Mouse (Mus musculus): Measurements from ENCODE around the gene Tmem97. TPM values are rescaled to one million over a fixed set of nuclear protein-coding genes. Genes with fewer than 3 reads are reported as not detected.
"Not testable (repeated sequence)": the region's sequence is repeated elsewhere in the genome, so short reads cannot be mapped to it uniquely, and the experiment has no call there.

Tmem97 gene
- 28.7 and 33.5 TPM in 2 replicates for polyA plus RNA-seq (2015; fragmentation: Nextera tagmentation; extraction: Ambion mirVana)

- Histone ChIP-seq H3K36me3 (peaks cover 4% of the 10 kb centered on the region; the same call in 1 of the 2 replicates), H3K4me1 (replicated peaks) (peaks cover 20% of the 10 kb centered on the region), H3K27me3 (no peaks in the 10 kb centered on the region), H3K9me3 (no peaks in the 10 kb centered on the region), H3K4me2 (replicated peaks) (peak within 1 kb of the TSS; percentile 82), H3K4me3 (replicated peaks) (peak within 1 kb of the TSS; percentile 64), H3K27ac (peak within 1 kb of the TSS; percentile 83), H3K9ac (replicated peaks) (peak within 1 kb of the TSS; percentile 71)
- under 1% methylated on average over 60 of the region's 60 CpGs for WGBS
- ATAC-seq: peak; percentile 100
Observed at GRCm38 (mm10) chr11:78550168-78551058, at the start of gene Tmem97. Tmem97 (minus strand) TSS chr11:78550777.

- H3K9me3 ChIP-seq: no peaks in the 10 kb centered on the region
- H3K27ac ChIP-seq: no peak overlapping the region
- no peak overlapping the region for H3K4me3 ChIP-seq (replicated peaks)
- ATAC-seq: no peak
- H3K4me2 ChIP-seq (replicated peaks): no peak overlapping the region
- 90% methylated on average over 4 of the region's 4 CpGs for WGBS
- no peak overlapping the region for H3K9ac ChIP-seq (replicated peaks)
- H3K27me3 ChIP-seq: no peaks in the 10 kb centered on the region
- peaks cover 12% of the 10 kb centered on the region for H3K36me3 ChIP-seq
- peaks cover 11% of the 10 kb centered on the region for H3K4me1 ChIP-seq (replicated peaks)
Observed at GRCm38 (mm10) chr11:78600051-78600450, 49.5 kb upstream of the Tmem97 start.

GRCm38 (mm10) chr11:78598763-78599415 is 48.3 kb upstream of the Tmem97 start:
- H3K27me3 ChIP-seq: no peaks in the 10 kb centered on the region
- no peak overlapping the region for H3K27ac ChIP-seq
- 87% methylated on average over 3 of the region's 3 CpGs for WGBS
- ATAC-seq: no peak
- H3K4me3 ChIP-seq (replicated peaks): no peak overlapping the region
- H3K4me2 ChIP-seq (replicated peaks): no peak overlapping the region
- H3K9ac ChIP-seq (replicated peaks): no peak overlapping the region
- H3K4me1 ChIP-seq (replicated peaks): peaks cover 11% of the 10 kb centered on the region
- H3K9me3 ChIP-seq: no peaks in the 10 kb centered on the region
- peaks cover 15% of the 10 kb centered on the region for H3K36me3 ChIP-seq

GRCm38 (mm10) chr11:78596750-78597149 is 46.2 kb upstream of the Tmem97 start:
- H3K4me3 ChIP-seq (replicated peaks): no peak overlapping the region
- H3K36me3 ChIP-seq: peaks cover 10% of the 10 kb centered on the region
- no peak overlapping the region for H3K4me2 ChIP-seq (replicated peaks)
- H3K9ac ChIP-seq (replicated peaks): no peak overlapping the region
- peaks cover 11% of the 10 kb centered on the region for H3K4me1 ChIP-seq (replicated peaks)
- no peaks in the 10 kb centered on the region for H3K27me3 ChIP-seq
- no peaks in the 10 kb centered on the region for H3K9me3 ChIP-seq
- H3K27ac ChIP-seq: no peak overlapping the region
- ATAC-seq: no peak

- 98% methylated on average over 2 of the region's 2 CpGs for WGBS
- ATAC-seq: no peak
- Histone ChIP-seq H3K36me3 (peaks cover 8% of the 10 kb centered on the region), H3K9me3 (no peaks in the 10 kb centered on the region), H3K27me3 (no peaks in the 10 kb centered on the region), H3K27ac (no peak overlapping the region), H3K4me2 (replicated peaks) (no peak overlapping the region), H3K9ac (replicated peaks) (no peak overlapping the region), H3K4me3 (replicated peaks) (no peak overlapping the region), H3K4me1 (replicated peaks) (peaks cover 11% of the 10 kb centered on the region)
Observed at GRCm38 (mm10) chr11:78595773-78596172, 45.2 kb upstream of the Tmem97 start.

GRCm38 (mm10) chr11:78594271-78594964 is 43.8 kb upstream of the Tmem97 start:
- Histone ChIP-seq H3K36me3 (peaks cover 8% of the 10 kb centered on the region; the same call in 1 of the 2 replicates), H3K4me2 (replicated peaks) (no peak overlapping the region), H3K27ac (no peak overlapping the region), H3K9me3 (no peaks in the 10 kb centered on the region), H3K9ac (replicated peaks) (no peak overlapping the region), H3K4me3 (replicated peaks) (no peak overlapping the region), H3K4me1 (replicated peaks) (peaks cover 11% of the 10 kb centered on the region), H3K27me3 (no peaks in the 10 kb centered on the region)
- no peak for ATAC-seq
- 92% methylated on average over 6 of the region's 6 CpGs for WGBS

- not testable (repeated sequence) for H3K27ac ChIP-seq; H3K27me3 ChIP-seq; H3K4me1 ChIP-seq (replicated peaks); H3K9ac ChIP-seq (replicated peaks); H3K9me3 ChIP-seq; H3K4me3 ChIP-seq (replicated peaks); ATAC-seq; H3K4me2 ChIP-seq (replicated peaks)
- peaks cover 29% of the 10 kb centered on the region for H3K36me3 ChIP-seq
- WGBS: 89% methylated on average over 1 of the region's 1 CpGs
Observed at GRCm38 (mm10) chr11:78587677-78588076, 37.1 kb upstream of the Tmem97 start.

GRCm38 (mm10) chr11:78586099-78586498 is 35.5 kb upstream of the Tmem97 start:
- ATAC-seq: no peak
- H3K4me2 ChIP-seq (replicated peaks): no peak overlapping the region
- no peaks in the 10 kb centered on the region for H3K27me3 ChIP-seq
- peaks cover 41% of the 10 kb centered on the region for H3K36me3 ChIP-seq
- H3K9ac ChIP-seq (replicated peaks): no peak overlapping the region
- H3K27ac ChIP-seq: no peak overlapping the region
- H3K9me3 ChIP-seq: no peaks in the 10 kb centered on the region
- no peak overlapping the region for H3K4me3 ChIP-seq (replicated peaks)
- H3K4me1 ChIP-seq (replicated peaks): no peaks in the 10 kb centered on the region

- H3K9ac ChIP-seq (replicated peaks): no peak overlapping the region
- no peak overlapping the region for H3K4me3 ChIP-seq (replicated peaks)
- H3K9me3 ChIP-seq: no peaks in the 10 kb centered on the region
- H3K36me3 ChIP-seq: peaks cover 60% of the 10 kb centered on the region
- no peaks in the 10 kb centered on the region for H3K4me1 ChIP-seq (replicated peaks)
- WGBS: 95% methylated on average over 6 of the region's 6 CpGs
- no peak overlapping the region for H3K27ac ChIP-seq
- no peak for ATAC-seq
- no peaks in the 10 kb centered on the region for H3K27me3 ChIP-seq
- H3K4me2 ChIP-seq (replicated peaks): no peak overlapping the region
Observed at GRCm38 (mm10) chr11:78582848-78583247, 32.3 kb upstream of the Tmem97 start.

- Histone ChIP-seq H3K27me3 (no peaks in the 10 kb centered on the region), H3K4me2 (replicated peaks) (no peak overlapping the region), H3K9me3 (no peaks in the 10 kb centered on the region), H3K27ac (no peak overlapping the region), H3K4me3 (replicated peaks) (no peak overlapping the region), H3K36me3 (peaks cover 59% of the 10 kb centered on the region), H3K9ac (replicated peaks) (no peak overlapping the region), H3K4me1 (replicated peaks) (no peaks in the 10 kb centered on the region)
- ATAC-seq: no peak
- 81% methylated on average over 2 of the region's 2 CpGs for WGBS
Observed at GRCm38 (mm10) chr11:78574975-78575374, 24.4 kb upstream of the Tmem97 start.

- Histone ChIP-seq H3K4me1 (replicated peaks) (no peaks in the 10 kb centered on the region), H3K27ac (no peak overlapping the region), H3K4me2 (replicated peaks) (no peak overlapping the region), H3K36me3 (peaks cover 56% of the 10 kb centered on the region), H3K27me3 (no peaks in the 10 kb centered on the region), H3K9ac (replicated peaks) (no peak overlapping the region), H3K9me3 (no peaks in the 10 kb centered on the region), H3K4me3 (replicated peaks) (no peak overlapping the region)
- ATAC-seq: no peak
- WGBS: 97% methylated on average over 3 of the region's 3 CpGs
Observed at GRCm38 (mm10) chr11:78574536-78574935, 24.0 kb upstream of the Tmem97 start.

GRCm38 (mm10) chr11:78574031-78574430 is 23.5 kb upstream of the Tmem97 start:
- not testable (repeated sequence) for H3K27ac ChIP-seq; H3K4me2 ChIP-seq (replicated peaks); H3K9ac ChIP-seq (replicated peaks); H3K27me3 ChIP-seq; H3K4me3 ChIP-seq (replicated peaks); H3K4me1 ChIP-seq (replicated peaks); H3K9me3 ChIP-seq; ATAC-seq
- 99% methylated on average over 3 of the region's 4 CpGs for WGBS
- H3K36me3 ChIP-seq: peaks cover 61% of the 10 kb centered on the region

Measured in midbrain, embryonic 13.5 days (tissue).